Mouse (Mus musculus) limb, embryonic 11.5 days (tissue): Measurements from ENCODE around the gene Slc45a3. TPM values are rescaled to one million over a fixed set of nuclear protein-coding genes. Genes with fewer than 3 reads are reported as not detected.

Experiments
- ATAC-seq: fragments of 200-750 bp; cut with Nextera tagmentation; 2 replicates; pipeline ENCODE4 v1.8.0; 2017; ENCODE audit warnings: low read depth; ENCODE audit not compliant: insufficient number of reproducible peaks, low FRiP score, low TSS enrichment
- DNase-seq: peaks from one replicate; pipeline ENCODE4 v3.0.0-alpha.2; 2015; ENCODE audit warnings: low spot score
- H3K27ac ChIP-seq: fragments of 300-500 bp; sonication (generic); replicated peaks from 2 replicates; pipeline ENCODE4 v1.5.1; 2014; ENCODE audit warnings: low read depth, mild to moderate bottlenecking, low read length
- H3K27me3 ChIP-seq: fragments of 300-500 bp; sonication (generic); 2 replicates; pipeline ENCODE4 v1.6.1; 2014; ENCODE audit warnings: mild to moderate bottlenecking, low read length, mixed read lengths; ENCODE audit not compliant: control insufficient read depth, insufficient read depth
- H3K36me3 ChIP-seq: fragments of 300-500 bp; sonication (generic); 2 replicates; pipeline ENCODE4 v1.6.1; 2014; ENCODE audit warnings: mild to moderate bottlenecking, low read length, moderate library complexity, mixed read lengths; ENCODE audit not compliant: control insufficient read depth, insufficient read depth
- H3K4me1 ChIP-seq: fragments of 300-500 bp; sonication (generic); 2 replicates; pipeline ENCODE4 v1.6.1; 2014; ENCODE audit warnings: low read length, mixed read lengths; ENCODE audit not compliant: control insufficient read depth, insufficient read depth
- H3K4me2 ChIP-seq: fragments of 300-500 bp; sonication (generic); 2 replicates; pipeline ENCODE4 v1.6.1; 2014; ENCODE audit warnings: low read depth, mild to moderate bottlenecking, moderate library complexity; ENCODE audit not compliant: severe bottlenecking
- H3K4me3 ChIP-seq: fragments of 300-500 bp; sonication (generic); 2 replicates; pipeline ENCODE4 v1.5.1; 2014; ENCODE audit warnings: low read depth, low read length
- H3K9ac ChIP-seq: fragments of 300-500 bp; sonication (generic); 2 replicates; pipeline ENCODE4 v1.6.1; 2014; ENCODE audit warnings: mild to moderate bottlenecking, low read length
- H3K9me3 ChIP-seq: fragments of 300-500 bp; sonication (generic); 2 replicates; pipeline ENCODE4 v1.6.1; 2016; ENCODE audit warnings: low read length; ENCODE audit not compliant: control insufficient read depth
- WGBS: fragments of 180-500 bp; shearing (Covaris S2); extraction: QIAGEN DNeasy Blood & Tissue Kit; methylation state at CpG from one replicate; pipeline ENCODE4 v1.1.7; 2014; 5-methylcytosine and 5-hydroxymethylcytosine counted together
- polyA plus RNA-seq: library from polyadenylated mRNA; unstranded; fragments of >200 nt; fragmentation: Nextera tagmentation; extraction: Ambion mirVana; gene quantifications from 2 replicates; pipeline ENCODE4 v1.2.1, GENCODE M21; 2014

Slc45a3 gene
- polyA plus RNA-seq, 1 experiment from 2014 or later, result 2.3 TPM

- no peak overlapping the region for H3K4me2 ChIP-seq
- H3K27ac ChIP-seq, result no peak overlapping the region
- H3K36me3 ChIP-seq, result peaks cover 6% of the 10 kb centered on the region
- peaks cover 6% of the 10 kb centered on the region for H3K4me1 ChIP-seq
- H3K9ac ChIP-seq, result no peak overlapping the region
- H3K4me3 ChIP-seq, result no peak overlapping the region
- WGBS, result 89% methylated on average over 8 of the region's 8 CpGs
- ATAC-seq, result no peak
- H3K27me3 ChIP-seq, result no peaks in the 10 kb centered on the region
- H3K9me3 ChIP-seq, result no peaks in the 10 kb centered on the region
- DNase-seq, result no peak
Measured at GRCm38 (mm10) chr1:132012861-132013260, 50.1 kb downstream of the Slc45a3 start.

GRCm38 (mm10) chr1:132014800-132015199 lies 52.0 kb downstream of the Slc45a3 start:
- DNase-seq (no peak), ATAC-seq (no peak)
- Histone ChIP-seq H3K9ac (no peak overlapping the region), H3K9me3 (no peaks in the 10 kb centered on the region), H3K4me2 (no peak overlapping the region), H3K4me1 (no peaks in the 10 kb centered on the region), H3K4me3 (no peak overlapping the region), H3K27ac (no peak overlapping the region), H3K27me3 (no peaks in the 10 kb centered on the region), H3K36me3 (peaks cover 12% of the 10 kb centered on the region)
- 97% methylated on average over 1 of the region's 1 CpGs for WGBS

GRCm38 (mm10) chr1:132016691-132017090 lies 53.9 kb downstream of the Slc45a3 start:
- 92% methylated on average over 1 of the region's 1 CpGs for WGBS
- no peak for DNase-seq

GRCm38 (mm10) chr1:132019876-132020275 lies 57.1 kb downstream of the Slc45a3 start:
- Histone ChIP-seq H3K9me3 (no peaks in the 10 kb centered on the region), H3K4me1 (no peaks in the 10 kb centered on the region), H3K9ac (no peak overlapping the region), H3K27ac (no peak overlapping the region), H3K36me3 (peaks cover 26% of the 10 kb centered on the region), H3K4me3 (no peak overlapping the region), H3K27me3 (no peaks in the 10 kb centered on the region), H3K4me2 (no peak overlapping the region)
- ATAC-seq (no peak), DNase-seq (no peak)
- WGBS, result 93% methylated on average over 7 of the region's 7 CpGs

More at GRCm38 (mm10) chr1:132016691-132017090, 53.9 kb downstream of the Slc45a3 start:
- H3K4me1 ChIP-seq, result no peaks in the 10 kb centered on the region
- H3K36me3 ChIP-seq, result peaks cover 17% of the 10 kb centered on the region
- H3K27me3 ChIP-seq, result no peaks in the 10 kb centered on the region
- no peak overlapping the region for H3K27ac ChIP-seq
- no peak overlapping the region for H3K4me2 ChIP-seq
- H3K4me3 ChIP-seq, result no peak overlapping the region
- H3K9me3 ChIP-seq, result no peaks in the 10 kb centered on the region
- H3K9ac ChIP-seq, result no peak overlapping the region
- no peak for ATAC-seq

- no peak for DNase-seq
- Histone ChIP-seq H3K36me3 (peaks cover 22% of the 10 kb centered on the region), H3K9ac (no peak overlapping the region), H3K4me1 (no peaks in the 10 kb centered on the region), H3K4me2 (no peak overlapping the region), H3K9me3 (no peaks in the 10 kb centered on the region), H3K27ac (no peak overlapping the region), H3K4me3 (no peak overlapping the region), H3K27me3 (no peaks in the 10 kb centered on the region)
- no peak for ATAC-seq
- 87% methylated on average over 3 of the region's 3 CpGs for WGBS
Measured at GRCm38 (mm10) chr1:132022107-132022506, 59.3 kb downstream of the Slc45a3 start.

DNA sequence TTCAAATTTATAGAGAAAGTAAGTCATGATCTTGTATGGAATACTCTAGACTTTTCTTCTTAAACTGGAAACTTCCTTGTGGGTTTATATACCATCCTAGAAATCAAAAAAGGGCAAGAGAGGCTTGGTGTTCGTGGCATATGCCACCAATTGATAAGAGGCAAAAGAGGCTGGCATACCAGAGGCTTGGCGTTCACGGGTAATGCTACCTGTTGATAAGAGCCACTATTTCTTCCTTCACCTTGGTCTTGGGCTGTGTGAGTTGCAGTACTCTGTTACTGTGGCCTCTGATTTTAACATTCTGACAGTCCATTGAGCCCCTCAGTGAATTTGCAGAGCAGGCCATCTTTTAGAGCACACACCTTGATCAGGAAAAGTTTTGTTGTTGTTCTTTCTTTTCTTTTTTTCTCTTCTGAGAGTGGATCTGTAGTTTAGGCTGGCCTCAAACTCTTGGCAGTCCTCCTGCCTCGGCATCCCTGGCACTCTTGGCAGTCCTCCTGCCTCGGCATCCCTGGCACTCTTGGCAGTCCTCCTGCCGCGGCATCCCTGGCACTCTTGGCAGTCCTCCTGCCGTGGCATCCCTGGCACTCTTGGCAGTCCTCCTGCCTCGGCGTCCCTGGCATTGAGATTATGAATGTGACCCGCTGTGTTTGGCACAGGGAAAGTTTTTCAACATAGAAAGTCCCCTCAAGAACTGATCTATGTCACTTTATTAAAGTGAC lies 64.3 kb downstream of the Slc45a3 start:
- Histone ChIP-seq H3K4me3 (no peak overlapping the region), H3K4me1 (no peaks in the 10 kb centered on the region), H3K9ac (no peak overlapping the region), H3K4me2 (no peak overlapping the region), H3K36me3 (peaks cover 9% of the 10 kb centered on the region), H3K9me3 (no peaks in the 10 kb centered on the region), H3K27ac (no peak overlapping the region), H3K27me3 (no peaks in the 10 kb centered on the region)
- WGBS, result 91% methylated on average over 11 of the region's 11 CpGs
- no peak for ATAC-seq
- no peak for DNase-seq

GRCm38 (mm10) chr1:132027978-132028377 lies 65.2 kb downstream of the Slc45a3 start:
- H3K27me3 ChIP-seq, result no peaks in the 10 kb centered on the region
- peaks cover 8% of the 10 kb centered on the region for H3K36me3 ChIP-seq
- 90% methylated on average over 5 of the region's 5 CpGs for WGBS
- no peak for ATAC-seq
- no peak overlapping the region for H3K27ac ChIP-seq
- H3K9ac ChIP-seq, result no peak overlapping the region
- DNase-seq, result no peak
- H3K4me1 ChIP-seq, result no peaks in the 10 kb centered on the region
- H3K9me3 ChIP-seq, result no peaks in the 10 kb centered on the region
- no peak overlapping the region for H3K4me3 ChIP-seq
- H3K4me2 ChIP-seq, result no peak overlapping the region

- no peak overlapping the region for H3K4me2 ChIP-seq
- no peak overlapping the region for H3K27ac ChIP-seq
- no peak overlapping the region for H3K4me3 ChIP-seq
- no peaks in the 10 kb centered on the region for H3K27me3 ChIP-seq
- no peaks in the 10 kb centered on the region for H3K4me1 ChIP-seq
- DNase-seq (no peak), ATAC-seq (no peak)
- H3K36me3 ChIP-seq, result peaks cover 4% of the 10 kb centered on the region; the same call in 1 of the 2 replicates
- H3K9me3 ChIP-seq, result no peaks in the 10 kb centered on the region
- WGBS, result 92% methylated on average over 9 of the region's 9 CpGs
- no peak overlapping the region for H3K9ac ChIP-seq
Measured at GRCm38 (mm10) chr1:132028413-132028812, 65.6 kb downstream of the Slc45a3 start.

GRCm38 (mm10) chr1:132030574-132030973 lies 67.8 kb downstream of the Slc45a3 start:
- WGBS, result 60% methylated on average over 2 of the region's 2 CpGs

More at GRCm38 (mm10) chr1:132030574-132030973, 67.8 kb downstream of the Slc45a3 start:
- Histone ChIP-seq H3K4me1 (no peaks in the 10 kb centered on the region), H3K27me3 (no peaks in the 10 kb centered on the region), H3K9me3 (no peaks in the 10 kb centered on the region), H3K9ac (no peak overlapping the region), H3K36me3 (no peaks in the 10 kb centered on the region; the same call in 1 of the 2 replicates), H3K4me3 (no peak overlapping the region), H3K4me2 (no peak overlapping the region), H3K27ac (no peak overlapping the region)
- no peak for ATAC-seq
- DNase-seq, result no peak
